In the genomic region with DNA sequence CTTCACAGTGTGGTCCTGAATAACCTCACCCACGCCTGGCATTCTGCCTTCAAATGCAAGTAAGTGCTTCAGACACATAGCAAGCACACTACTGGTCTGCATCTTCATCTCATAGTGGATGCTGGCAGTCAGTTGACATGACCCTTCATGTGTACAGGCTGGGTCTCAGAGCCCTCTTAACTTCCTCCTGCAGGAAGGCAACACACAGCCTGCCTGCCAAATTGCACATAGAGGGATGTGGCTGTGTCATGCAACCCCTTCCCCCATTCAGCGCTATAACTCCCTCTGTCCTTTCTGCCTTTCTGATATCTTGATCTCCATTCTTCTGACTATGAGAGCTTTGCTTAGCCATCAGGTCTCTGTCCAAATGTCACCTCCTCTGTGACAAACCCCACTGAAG, we compare ENCODE assay signal across 19 mouse cellular contexts.
"Had no signal": no experiment of that assay in that cellular context is flagged by ENCODE, and none has a peak within 500 bp of the region (broad histone marks: within the 10 kb centered on the region; RNA-seq: fewer than 3 reads in every experiment).

No protein-coding gene starts in this region.

- H3K4me3 ChIP-seq: kidney, embryonic 15.5 days; left cerebral cortex, adult 2 months; limb, embryonic 12.5 days; limb, embryonic 15.5 days; midbrain, embryonic 12.5 days; midbrain, embryonic 15.5 days; myocyte; neural tube, embryonic 13.5 days had no signal

- H3K9ac ChIP-seq: kidney, embryonic 15.5 days; limb, embryonic 12.5 days; limb, embryonic 15.5 days; liver, embryonic 14.5 days; liver, postnatal 0 days; lung, embryonic 14.5 days; midbrain, embryonic 12.5 days; midbrain, embryonic 15.5 days; neural tube, embryonic 13.5 days had no signal

- H3K4me1 ChIP-seq: kidney, embryonic 15.5 days; limb, embryonic 12.5 days; limb, embryonic 15.5 days; midbrain, embryonic 15.5 days; neural tube, embryonic 13.5 days had no signal

- H3K27ac ChIP-seq: kidney, embryonic 15.5 days; limb, embryonic 12.5 days; limb, embryonic 15.5 days; liver, embryonic 14.5 days; midbrain, embryonic 12.5 days; midbrain, embryonic 15.5 days; neural tube, embryonic 13.5 days had no signal

- H3K36me3 ChIP-seq: limb, embryonic 12.5 days; limb, embryonic 15.5 days; midbrain, embryonic 12.5 days; midbrain, embryonic 15.5 days; neural tube, embryonic 13.5 days had no signal

- H3K9me3 ChIP-seq: kidney, embryonic 15.5 days; limb, embryonic 12.5 days; limb, embryonic 15.5 days; midbrain, embryonic 12.5 days; midbrain, embryonic 15.5 days; neural tube, embryonic 13.5 days had no signal

- H3K27me3 ChIP-seq: kidney, embryonic 15.5 days; limb, embryonic 12.5 days; limb, embryonic 15.5 days; midbrain, embryonic 12.5 days; midbrain, embryonic 15.5 days; neural tube, embryonic 13.5 days had no signal

- ATAC-seq: liver, postnatal 0 days; lung, postnatal 0 days; midbrain, embryonic 15.5 days had no signal

- H3K4me2 ChIP-seq: kidney, embryonic 15.5 days; limb, embryonic 12.5 days; limb, embryonic 15.5 days; liver, embryonic 11.5 days; lung, embryonic 14.5 days; midbrain, embryonic 12.5 days; midbrain, embryonic 15.5 days; neural tube, embryonic 13.5 days had no signal

- DNase-seq: kidney, adult 8-10 months; kidney, postnatal 10 days; layer of hippocampus, postnatal 36 days; left cerebral cortex, postnatal 4 days; liver, postnatal 0 days; lung, embryonic 14.5 days; thymus, adult 18-20 months; thymus, postnatal 36 days had no signal
